Mouse (Mus musculus) inflammation-experienced regulatory T-cells (primary cell): ENCODE results near the gene Lysmd1. TPM values are rescaled to one million over a fixed set of nuclear protein-coding genes. Genes with fewer than 3 reads are reported as not detected.

Experiments
- polyA plus RNA-seq, 2 experiments: library from polyadenylated mRNA; unstranded; fragments of 100-300 nt; shearing (Covaris generic); gene quantifications; one replicate each; pipeline ENCODE4 v1.2.1; 2017

The Lysmd1 gene
- 10 to 100 TPM; 23.0 to 27.7 TPM for polyA plus RNA-seq

GRCm38 (mm10) chr3:95133680-95134101 is at the start of gene Lysmd1, which contains the start of gene Scnm1:
Gene Lysmd1, plus strand, starts transcription at chr3:95134088.
Gene Scnm1, minus strand, starts transcription at chr3:95134011.

GRCm38 (mm10) chr3:95106338-95107117 is 27.4 kb upstream of the Lysmd1 start, which contains the start of gene Pip5k1a:
Gene Pip5k1a, minus strand, starts transcription at chr3:95106930.

GRCm38 (mm10) chr3:95110911-95111726 is 22.8 kb upstream of the Lysmd1 start, which contains the start of gene Vps72:
Gene Vps72, plus strand, starts transcription at chr3:95111022.

GRCm38 (mm10) chr3:95124246-95124645 is 9.6 kb upstream of the Lysmd1 start, which contains the start of gene Tmod4:
Gene Tmod4, plus strand, starts transcription at chr3:95124476.

GRCm38 (mm10) chr3:95141952-95142616 is 8.2 kb downstream of the Lysmd1 start, which contains the start of gene Tnfaip8l2:
Gene Tnfaip8l2, minus strand, starts transcription at chr3:95142360.

GRCm38 (mm10) chr3:95159987-95160963 is 26.4 kb downstream of the Lysmd1 start, which contains the start of gene Sema6c:
Gene Sema6c, plus strand, starts transcription at chr3:95160457.

Other genes with a start within 250 kb of the Lysmd1 start
- gene Psmb4, start 247.1 kb upstream of the Lysmd1 start, polyA plus RNA-seq, result 100 to 1,000 TPM; 258 to 304 TPM
- gene Selenbp1, start 201.0 kb upstream of the Lysmd1 start, polyA plus RNA-seq, result 1 to 10 TPM; 3.9 to 4.6 TPM
- 10 to 100 TPM; 26.0 to 29.1 TPM for gene Rfx5, start 180.0 kb upstream of the Lysmd1 start, polyA plus RNA-seq
- gene Pi4kb, start 159.4 kb upstream of the Lysmd1 start, polyA plus RNA-seq, result 10 to 100 TPM; 13.5 to 17.2 TPM
- gene Zfp687, start 118.6 kb upstream of the Lysmd1 start, polyA plus RNA-seq, result 10 to 100 TPM; 53.2 TPM
- 100 to 1,000 TPM; 277 to 291 TPM for gene Psmd4, start 91.5 kb upstream of the Lysmd1 start, polyA plus RNA-seq
- 10 to 100 TPM; 24.4 to 30.3 TPM for gene Pip5k1a, start 27.2 kb upstream of the Lysmd1 start, polyA plus RNA-seq
- 100 to 1,000 TPM; 113 to 128 TPM for gene Vps72, start 23.1 kb upstream of the Lysmd1 start, polyA plus RNA-seq
- 1 to 10 TPM; 2.7 to 6.6 TPM for gene Tmod4, start 9.6 kb upstream of the Lysmd1 start, polyA plus RNA-seq
- 100 to 1,000 TPM in 1 of 2 experiments, 10 to 100 TPM in 1; 67.0 to 102 TPM for gene Scnm1, start 77 bp upstream of the Lysmd1 start, polyA plus RNA-seq
- 100 to 1,000 TPM; 214 to 231 TPM for gene Tnfaip8l2, start 8.3 kb downstream of the Lysmd1 start, polyA plus RNA-seq
- gene Sema6c, start 26.4 kb downstream of the Lysmd1 start, polyA plus RNA-seq, result 1 to 10 TPM in 1 of 2 experiments, under 1 TPM in 1; 0.65 to 2.3 TPM
- gene Gabpb2, start 83.8 kb downstream of the Lysmd1 start, polyA plus RNA-seq, result 10 to 100 TPM; 22.9 to 29.6 TPM
- 100 to 1,000 TPM; 332 to 495 TPM for gene Cdc42se1, start 94.6 kb downstream of the Lysmd1 start, polyA plus RNA-seq
- 10 to 100 TPM in 1 of 2 experiments, 1 to 10 TPM in 1; 4.8 to 10.1 TPM for gene Mllt11, start 98.1 kb downstream of the Lysmd1 start, polyA plus RNA-seq
- 1 to 10 TPM in 1 of 2 experiments, under 1 TPM in 1; 0.71 to 2.3 TPM for gene Gm128, start 107.5 kb downstream of the Lysmd1 start, polyA plus RNA-seq
- gene Bnipl, start 117.1 kb downstream of the Lysmd1 start, polyA plus RNA-seq, result under 1 TPM; 0.20 to 0.34 TPM
- 10 to 100 TPM; 24.4 to 31.9 TPM for gene Mindy1, start 147.3 kb downstream of the Lysmd1 start, polyA plus RNA-seq
- 1 to 10 TPM; 6.1 to 6.3 TPM for gene Prune1, start 148.0 kb downstream of the Lysmd1 start, polyA plus RNA-seq
- 1 to 10 TPM in 1 of 2 experiments, under 1 TPM in 1; 0.53 to 2.8 TPM for gene Anxa9, start 173.1 kb downstream of the Lysmd1 start, polyA plus RNA-seq
- 100 to 1,000 TPM; 222 to 295 TPM for gene Cers2, start 180.7 kb downstream of the Lysmd1 start, polyA plus RNA-seq
- gene Setdb1, start 223.1 kb downstream of the Lysmd1 start, polyA plus RNA-seq, result 10 to 100 TPM; 27.5 to 32.4 TPM